Mouse (Mus musculus) stomach, embryonic 15.5 days (tissue): ENCODE results near the gene Myh10. TPM values are rescaled to one million over a fixed set of nuclear protein-coding genes. Genes with fewer than 3 reads are reported as not detected.
"Not testable (repeated sequence)": the region's sequence is repeated elsewhere in the genome, so short reads cannot be mapped to it uniquely, and the experiment has no call there.

Experiments
- ATAC-seq: fragments of 200-750 bp; cut with Nextera tagmentation; 2 replicates; pipeline ENCODE4 v1.8.0; 2017; ENCODE audit warnings: low read depth, moderate number of reproducible peaks, moderate TSS enrichment; ENCODE audit not compliant: insufficient read depth, low FRiP score
- H3K27ac ChIP-seq: fragments of 300-500 bp; sonication (generic); 2 replicates; pipeline ENCODE4 v1.5.1; 2015; ENCODE audit warnings: mild to moderate bottlenecking, inconsistent platforms
- H3K27me3 ChIP-seq: fragments of 300-500 bp; sonication (generic); replicated peaks from 2 replicates; pipeline ENCODE4 v1.6.1; 2015; ENCODE audit warnings: inconsistent platforms
- H3K36me3 ChIP-seq: fragments of 300-500 bp; sonication (generic); 2 replicates; pipeline ENCODE4 v1.6.1; 2015; ENCODE audit warnings: inconsistent platforms
- H3K4me1 ChIP-seq: fragments of 300-500 bp; sonication (generic); 2 replicates; pipeline ENCODE4 v1.6.1; 2015; ENCODE audit warnings: inconsistent platforms
- H3K4me2 ChIP-seq: fragments of 300-500 bp; sonication (generic); 2 replicates; pipeline ENCODE4 v1.6.1; 2015; ENCODE audit warnings: mild to moderate bottlenecking, inconsistent platforms
- H3K4me3 ChIP-seq: fragments of 300-500 bp; sonication (generic); replicated peaks from 2 replicates; pipeline ENCODE4 v1.5.1; 2015; ENCODE audit warnings: inconsistent platforms
- H3K9ac ChIP-seq: fragments of 300-500 bp; sonication (generic); 2 replicates; pipeline ENCODE4 v1.6.1; 2015; ENCODE audit warnings: inconsistent platforms
- H3K9me3 ChIP-seq: fragments of 300-500 bp; sonication (generic); 2 replicates; pipeline ENCODE4 v1.6.1; 2016; ENCODE audit warnings: inconsistent platforms
- WGBS: fragments of 180-500 bp; shearing (Covaris S2); methylation state at CpG from one replicate; pipeline ENCODE4 v1.1.7; 2015; 5-methylcytosine and 5-hydroxymethylcytosine counted together
- polyA plus RNA-seq: library from polyadenylated mRNA; unstranded; fragments of >200 nt; fragmentation: Nextera tagmentation; extraction: Ambion mirVana; gene quantifications from 2 replicates; pipeline ENCODE4 v1.2.1, GENCODE M21; 2015

Gene Myh10
- polyA plus RNA-seq, 1 experiment from 2014 or later = 88.4 TPM

- Histone ChIP-seq H3K4me3 (no peak overlapping the region), H3K4me2 (no peak overlapping the region), H3K9me3 (no peaks in the 10 kb centered on the region), H3K36me3 (peaks cover 12% of the 10 kb centered on the region; the same call in 1 of the 2 replicates), H3K4me1 (no peaks in the 10 kb centered on the region), H3K9ac (no peak overlapping the region), H3K27ac (no peak overlapping the region), H3K27me3 (no peaks in the 10 kb centered on the region)
- no peak for ATAC-seq
- WGBS = 87% methylated on average over 3 of the region's 3 CpGs
Measured at GRCm38 (mm10) chr11:68728693-68729092, 37.3 kb downstream of the Myh10 start.

GRCm38 (mm10) chr11:68730792-68731191 lies 39.4 kb downstream of the Myh10 start:
- 66% methylated on average over 5 of the region's 5 CpGs for WGBS
- ATAC-seq = no peak

GRCm38 (mm10) chr11:68732066-68732465 lies 40.7 kb downstream of the Myh10 start:
- 93% methylated on average over 6 of the region's 6 CpGs for WGBS
- Histone ChIP-seq H3K4me1 (no peaks in the 10 kb centered on the region), H3K27me3 (no peaks in the 10 kb centered on the region), H3K36me3 (peaks cover 15% of the 10 kb centered on the region), H3K9ac (no peak overlapping the region), H3K4me2 (no peak overlapping the region), H3K9me3 (no peaks in the 10 kb centered on the region), H3K4me3 (no peak overlapping the region), H3K27ac (no peak overlapping the region)
- ATAC-seq = no peak

More at GRCm38 (mm10) chr11:68730792-68731191, 39.4 kb downstream of the Myh10 start:
- H3K4me2 ChIP-seq = no peak overlapping the region
- no peaks in the 10 kb centered on the region for H3K27me3 ChIP-seq
- H3K36me3 ChIP-seq = peaks cover 19% of the 10 kb centered on the region
- H3K4me1 ChIP-seq = no peaks in the 10 kb centered on the region
- no peak overlapping the region for H3K9ac ChIP-seq
- H3K4me3 ChIP-seq = no peak overlapping the region
- H3K9me3 ChIP-seq = no peaks in the 10 kb centered on the region
- no peak overlapping the region for H3K27ac ChIP-seq

- not testable (repeated sequence) for H3K27ac ChIP-seq, H3K4me3 ChIP-seq, H3K27me3 ChIP-seq, H3K9ac ChIP-seq, H3K9me3 ChIP-seq, H3K4me1 ChIP-seq, H3K36me3 ChIP-seq, ATAC-seq, H3K4me2 ChIP-seq
- WGBS = 88% methylated on average over 3 of the region's 3 CpGs
Measured at GRCm38 (mm10) chr11:68733401-68733800, 42.0 kb downstream of the Myh10 start.

- H3K27me3 ChIP-seq = no peaks in the 10 kb centered on the region
- no peak for ATAC-seq
- no peak overlapping the region for H3K4me2 ChIP-seq
- H3K36me3 ChIP-seq = peaks cover 9% of the 10 kb centered on the region
- WGBS = 88% methylated on average over 7 of the region's 7 CpGs
- H3K27ac ChIP-seq = no peak overlapping the region
- no peaks in the 10 kb centered on the region for H3K9me3 ChIP-seq
- H3K4me1 ChIP-seq = no peaks in the 10 kb centered on the region
- H3K9ac ChIP-seq = no peak overlapping the region
- no peak overlapping the region for H3K4me3 ChIP-seq
Measured at GRCm38 (mm10) chr11:68739509-68739908, 48.1 kb downstream of the Myh10 start.

- Histone ChIP-seq H3K9me3 (no peaks in the 10 kb centered on the region), H3K4me3 (no peak overlapping the region), H3K36me3 (0 out of 2 replicates have a peak, but pooled peaks cover 2% of the 10 kb centered on the region), H3K27ac (no peak overlapping the region), H3K4me1 (no peaks in the 10 kb centered on the region), H3K4me2 (no peak overlapping the region), H3K9ac (no peak overlapping the region), H3K27me3 (no peaks in the 10 kb centered on the region)
- ATAC-seq = no peak
- 87% methylated on average over 2 of the region's 2 CpGs for WGBS
Measured at GRCm38 (mm10) chr11:68742658-68743057, 51.3 kb downstream of the Myh10 start.

GRCm38 (mm10) chr11:68744150-68744549 lies 52.8 kb downstream of the Myh10 start:
- WGBS = 82% methylated on average over 3 of the region's 3 CpGs
- no peak overlapping the region for H3K27ac ChIP-seq
- H3K4me2 ChIP-seq = no peak overlapping the region
- no peak overlapping the region for H3K9ac ChIP-seq
- no peak overlapping the region for H3K4me3 ChIP-seq
- 0 out of 2 replicates have a peak, but pooled peaks cover 2% of the 10 kb centered on the region for H3K36me3 ChIP-seq
- H3K4me1 ChIP-seq = no peaks in the 10 kb centered on the region
- H3K27me3 ChIP-seq = no peaks in the 10 kb centered on the region
- no peak for ATAC-seq
- no peaks in the 10 kb centered on the region for H3K9me3 ChIP-seq

- Histone ChIP-seq H3K4me3 (no peak overlapping the region), H3K4me2 (no peak overlapping the region), H3K27ac (no peak overlapping the region), H3K27me3 (no peaks in the 10 kb centered on the region), H3K9ac (no peak overlapping the region), H3K4me1 (no peaks in the 10 kb centered on the region), H3K9me3 (no peaks in the 10 kb centered on the region), H3K36me3 (0 out of 2 replicates have a peak, but pooled peaks cover 2% of the 10 kb centered on the region)
- ATAC-seq = no peak
- WGBS = 79% methylated on average over 16 of the region's 16 CpGs
Measured at GRCm38 (mm10) chr11:68745374-68746200, 54.2 kb downstream of the Myh10 start.

GRCm38 (mm10) chr11:68748121-68748520 lies 56.8 kb downstream of the Myh10 start:
- Histone ChIP-seq H3K4me1 (no peaks in the 10 kb centered on the region), H3K9me3 (no peaks in the 10 kb centered on the region), H3K27me3 (no peaks in the 10 kb centered on the region), H3K36me3 (0 out of 2 replicates have a peak, but pooled peaks cover 6% of the 10 kb centered on the region), H3K4me2 (no peak overlapping the region), H3K27ac (no peak overlapping the region), H3K4me3 (no peak overlapping the region), H3K9ac (no peak overlapping the region)
- ATAC-seq = no peak
- 77% methylated on average over 5 of the region's 5 CpGs for WGBS

- no peaks in the 10 kb centered on the region for H3K27me3 ChIP-seq
- WGBS = 86% methylated on average over 2 of the region's 2 CpGs
- H3K36me3 ChIP-seq = 0 out of 2 replicates have a peak, but pooled peaks cover 6% of the 10 kb centered on the region
- H3K9ac ChIP-seq = no peak overlapping the region
- no peak overlapping the region for H3K4me3 ChIP-seq
- H3K4me1 ChIP-seq = no peaks in the 10 kb centered on the region
- H3K27ac ChIP-seq = no peak overlapping the region
- no peak for ATAC-seq
- H3K4me2 ChIP-seq = no peak overlapping the region
- H3K9me3 ChIP-seq = no peaks in the 10 kb centered on the region
Measured at GRCm38 (mm10) chr11:68750206-68750605, 58.8 kb downstream of the Myh10 start.

GRCm38 (mm10) chr11:68750938-68751337 lies 59.6 kb downstream of the Myh10 start:
- Histone ChIP-seq H3K9ac (no peak overlapping the region), H3K27me3 (no peaks in the 10 kb centered on the region), H3K4me2 (no peak overlapping the region), H3K4me3 (no peak overlapping the region), H3K36me3 (0 out of 2 replicates have a peak, but pooled peaks cover 6% of the 10 kb centered on the region), H3K27ac (no peak overlapping the region), H3K9me3 (no peaks in the 10 kb centered on the region), H3K4me1 (no peaks in the 10 kb centered on the region)
- WGBS = 84% methylated on average over 8 of the region's 8 CpGs
- ATAC-seq = no peak

GRCm38 (mm10) chr11:68754283-68754682 lies 62.9 kb downstream of the Myh10 start:
- Histone ChIP-seq H3K4me1 (no peaks in the 10 kb centered on the region), H3K4me3 (no peak overlapping the region), H3K4me2 (no peak overlapping the region), H3K36me3 (0 out of 2 replicates have a peak, but pooled peaks cover 4% of the 10 kb centered on the region), H3K27ac (no peak overlapping the region), H3K9ac (no peak overlapping the region), H3K27me3 (no peaks in the 10 kb centered on the region), H3K9me3 (no peaks in the 10 kb centered on the region)
- ATAC-seq = no peak
- WGBS = 59% methylated on average over 7 of the region's 7 CpGs
